Mouse (Mus musculus) spleen, embryonic (tissue): ENCODE data around the gene Jaml.

Experiments used
- CTCF ChIA-PET: fragments of 350-600 bp; sonication (Branson Sonifier 250); formaldehyde crosslinking; loops from one replicate; lab custom pipeline; 2022; lab: Charles Lee

Gene Jaml

DNA sequence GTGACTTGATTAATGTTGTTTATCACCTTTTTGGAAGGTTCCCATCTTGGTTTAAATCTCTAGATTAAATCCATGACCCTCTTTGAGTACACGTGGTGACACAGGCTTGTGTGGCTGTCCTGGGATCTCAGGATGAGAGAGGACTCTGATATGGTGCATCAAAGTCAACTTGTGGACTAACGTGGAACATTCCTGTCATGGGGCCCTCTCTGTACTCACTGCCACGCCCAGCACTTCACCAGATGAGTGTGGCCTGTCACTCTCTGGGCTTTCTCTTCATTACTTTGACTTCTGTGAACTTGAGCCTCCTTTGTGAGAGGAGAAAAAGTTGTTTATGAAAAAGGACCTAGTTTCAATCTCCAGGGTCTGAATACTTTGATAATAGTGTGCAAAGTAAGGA, 7.2 kb upstream of the Jaml start:
- CTCF ChIA-PET: no interaction called here

DNA sequence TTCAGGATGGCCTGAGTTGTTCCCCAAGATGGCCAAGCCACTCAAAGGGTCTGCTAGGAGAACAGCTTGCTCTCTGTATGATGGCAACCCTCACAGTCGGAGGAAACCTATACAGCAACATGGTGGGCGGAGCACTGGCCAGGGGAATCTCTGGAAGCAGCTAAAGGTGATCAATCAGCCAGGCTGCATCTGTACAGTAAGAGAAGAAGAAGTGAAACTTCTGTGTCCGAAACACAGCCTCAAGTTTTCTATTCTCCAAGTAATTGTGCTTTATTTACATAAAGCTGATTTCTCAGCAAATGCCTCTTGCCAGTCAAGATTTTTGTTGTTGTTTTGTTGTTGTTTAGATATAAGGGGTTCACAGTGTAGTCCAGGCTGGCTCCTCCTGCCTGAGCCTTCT, 1.1 kb upstream of the Jaml start:
- CTCF ChIA-PET: no interaction called here

DNA sequence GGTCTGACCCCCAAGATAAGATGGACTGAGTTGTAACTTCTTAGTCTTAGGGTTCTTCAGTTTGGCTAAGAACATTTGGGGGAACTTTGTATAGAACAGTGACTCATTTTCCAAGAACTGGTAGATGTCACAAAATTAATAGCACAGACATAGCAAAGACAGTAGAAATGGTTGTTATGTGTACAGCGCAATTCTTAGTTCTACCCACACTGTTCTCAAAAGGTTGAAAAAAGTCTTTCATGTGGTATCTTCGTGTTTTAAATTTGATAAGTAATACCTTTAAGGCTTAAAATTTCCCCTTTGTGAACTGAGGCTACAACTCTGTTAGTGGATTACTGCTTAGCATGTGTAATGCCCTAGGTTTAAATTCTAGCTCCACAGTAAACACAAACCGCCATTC, 4.1 kb downstream of the Jaml start:
- CTCF ChIA-PET: no interaction called here

DNA sequence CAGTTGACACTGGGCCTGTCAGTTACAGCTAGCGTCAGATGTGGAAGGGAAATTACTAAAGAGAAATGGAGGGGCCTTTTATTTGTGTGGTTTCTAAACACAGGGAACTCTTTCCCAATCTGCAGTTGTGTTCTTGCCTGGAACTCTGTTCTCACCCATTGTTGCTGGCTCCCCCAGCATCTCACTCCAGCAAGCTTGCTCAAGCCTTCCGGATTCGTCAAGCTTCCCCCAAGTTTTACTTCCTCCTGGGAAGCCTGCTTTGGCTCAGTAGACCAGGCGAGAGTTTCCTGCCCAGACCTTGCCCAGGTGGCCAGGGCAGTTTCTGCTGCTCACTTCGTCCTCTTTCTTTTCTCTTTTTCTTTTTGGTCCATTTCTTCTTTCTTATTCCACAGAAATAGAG, 5.6 kb downstream of the Jaml start:
- CTCF ChIA-PET: interaction anchor here (0.6 kb wide), 1 partner anchor 960 kb away, joined by 5 read pairs; no protein-coding TSS in a partner anchor

DNA sequence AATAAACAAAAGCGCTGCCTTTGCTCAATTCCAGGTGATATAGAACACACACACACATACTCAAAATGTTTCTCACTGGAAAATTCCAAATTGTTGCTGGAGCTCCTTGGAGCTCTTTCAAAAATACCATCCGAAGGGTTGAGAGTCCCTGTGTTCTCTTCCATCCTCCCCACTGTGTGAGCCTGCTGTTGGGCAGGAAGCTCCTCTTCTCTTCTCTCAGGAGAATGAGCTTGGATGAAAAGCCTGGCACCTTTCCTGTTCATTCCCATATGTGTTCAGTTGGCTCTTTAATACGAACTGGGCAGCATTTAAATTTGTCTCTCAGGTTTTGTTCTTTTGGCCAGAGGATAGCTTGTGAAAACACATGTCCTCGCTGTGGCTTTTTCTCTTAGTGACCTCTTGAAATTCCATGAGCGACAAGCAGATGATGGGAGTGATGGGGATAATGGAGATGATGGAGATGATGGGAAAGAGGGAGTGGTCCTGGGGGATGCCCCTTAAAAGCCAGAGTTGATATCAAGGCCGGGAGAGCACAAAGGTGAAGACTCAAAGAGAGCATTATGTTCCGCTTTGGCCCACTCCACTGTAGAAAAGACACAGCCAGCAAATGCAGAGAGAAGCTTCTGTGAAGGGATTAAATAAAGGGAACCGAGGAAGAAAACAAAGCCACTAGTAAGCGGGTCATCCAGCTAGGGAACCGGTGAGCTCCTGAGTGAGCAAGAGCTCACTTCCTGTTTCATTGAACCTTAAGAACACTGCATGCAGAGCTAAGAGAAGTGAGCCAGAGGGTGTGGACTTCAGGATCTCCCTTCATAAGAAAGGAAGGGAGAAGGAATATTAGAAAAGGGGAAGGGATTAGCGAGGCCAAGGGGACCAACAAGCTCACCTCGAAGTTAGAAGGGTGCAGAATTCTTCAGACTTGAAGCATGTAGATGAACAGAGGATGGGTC, 7.0 kb downstream of the Jaml start:
- CTCF ChIA-PET: interaction anchor here (0.5 to 0.6 kb wide), 2 partner anchors 115 to 614 kb away, joined by 3 to 29 read pairs; no protein-coding TSS in a partner anchor

DNA sequence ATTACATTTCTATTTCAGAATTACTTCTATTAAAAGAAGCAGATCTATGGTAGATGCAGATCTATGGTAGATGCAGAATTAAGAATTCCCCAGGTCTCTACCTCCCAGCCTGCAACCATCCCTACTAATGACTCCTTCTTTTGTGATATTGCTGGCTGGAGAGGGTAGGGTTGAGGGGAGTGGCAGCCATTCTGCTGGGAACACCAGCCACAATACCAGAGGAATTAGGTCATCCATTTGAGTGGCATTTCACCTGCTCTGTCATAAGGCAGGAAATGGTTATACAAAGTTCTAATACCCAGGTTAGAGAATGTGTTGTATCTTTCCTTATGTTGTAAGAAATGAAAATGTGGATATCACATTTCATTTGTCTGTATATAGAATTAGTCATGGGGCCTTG, 9.1 kb downstream of the Jaml start:
- CTCF ChIA-PET: no interaction called here

DNA sequence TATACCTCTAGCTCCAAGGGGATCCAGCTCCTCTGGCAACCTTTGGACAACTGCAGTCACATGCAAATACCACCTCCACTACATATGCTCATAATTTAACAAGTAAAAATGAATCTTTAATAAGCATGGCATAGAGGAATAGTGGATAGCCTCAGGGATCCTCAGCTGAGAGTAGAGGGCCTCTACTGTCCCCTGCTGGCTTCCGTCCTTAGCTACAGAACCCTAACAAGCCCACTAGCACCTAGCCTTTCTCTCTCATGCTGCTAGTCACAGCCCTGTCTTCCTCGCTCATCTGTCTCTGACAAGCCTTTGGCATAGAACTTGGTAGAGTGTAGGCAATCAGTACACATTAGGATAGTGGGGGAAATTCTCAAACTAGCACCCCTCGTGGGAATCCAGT, 11.8 kb downstream of the Jaml start:
- CTCF ChIA-PET: no interaction called here

DNA sequence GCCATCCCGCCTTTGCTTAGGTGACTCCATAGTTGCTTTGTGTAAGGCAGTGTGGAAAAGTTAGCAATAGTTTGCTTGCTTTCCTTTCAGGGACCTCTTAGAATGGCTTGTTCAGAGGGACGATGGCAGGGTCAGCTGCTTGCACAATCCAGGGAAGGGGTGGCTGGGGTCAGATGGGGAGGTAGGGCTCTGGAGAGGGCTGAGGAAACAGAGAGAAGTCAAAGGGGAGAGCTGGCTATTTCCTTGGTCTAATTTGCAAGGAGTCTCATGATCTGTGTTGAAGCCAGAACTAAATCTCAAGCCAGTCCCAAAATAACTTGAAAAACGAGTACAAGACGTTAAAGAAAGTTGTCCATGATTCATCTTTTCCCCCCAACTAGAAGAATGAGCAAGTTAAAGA, 13.7 kb downstream of the Jaml start:
- CTCF ChIA-PET: no interaction called here

DNA sequence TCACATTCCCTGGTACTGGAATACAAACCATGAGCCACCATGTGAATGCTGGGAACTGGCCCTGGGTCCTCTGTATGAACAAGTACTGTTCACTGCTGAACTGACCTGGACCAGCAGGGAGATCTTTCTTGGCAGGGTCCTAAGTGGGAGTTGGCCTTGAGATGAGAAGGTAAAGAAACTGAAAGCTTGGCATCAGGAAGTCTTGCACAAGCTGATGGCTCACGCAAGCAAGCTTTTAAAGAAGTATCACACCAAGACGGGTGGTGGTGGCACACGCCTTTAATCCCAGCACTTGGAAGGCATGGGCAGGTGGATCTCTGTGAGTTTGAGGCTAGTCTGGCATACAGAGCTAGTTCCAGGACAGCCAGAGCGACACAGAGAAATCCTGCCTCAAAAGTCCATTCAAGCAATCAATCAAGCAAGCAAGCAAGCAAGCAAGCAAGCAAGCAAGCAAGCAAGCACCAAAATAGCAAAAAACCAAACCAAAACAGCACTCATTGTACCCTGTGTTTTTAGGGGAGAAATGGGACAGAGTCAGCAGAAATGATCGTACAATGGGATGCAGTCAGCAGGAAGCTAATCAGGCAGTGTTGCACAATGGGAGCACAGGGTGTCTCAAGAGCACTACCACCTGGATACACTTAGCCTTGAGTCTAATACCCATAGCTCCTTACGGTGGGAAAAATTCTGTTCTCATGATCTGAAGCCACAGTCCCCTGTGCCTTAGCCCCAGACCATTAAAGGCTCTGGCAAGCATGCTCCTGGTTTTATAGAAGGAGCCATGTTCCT, 16.4 kb downstream of the Jaml start:
- CTCF ChIA-PET: no interaction called here

DNA sequence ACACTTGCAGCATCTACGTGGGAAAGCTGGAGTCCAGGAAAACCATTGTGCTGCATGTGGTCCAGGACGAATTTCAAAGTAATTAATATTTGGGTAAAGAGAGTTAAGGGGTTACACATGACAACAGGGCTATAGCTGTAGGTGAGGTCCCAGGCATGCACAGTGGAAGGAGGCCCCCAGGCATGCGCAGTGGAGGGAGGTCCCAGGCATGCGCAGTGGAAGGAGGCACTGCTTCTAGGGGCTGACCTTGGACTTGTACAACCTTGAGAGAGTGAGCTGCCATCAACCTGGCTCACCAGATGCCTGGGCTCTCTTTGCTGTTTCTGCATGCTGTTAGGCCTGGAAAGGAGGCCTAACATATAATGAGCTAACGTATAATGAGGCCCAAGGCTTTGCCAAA, 18.9 kb downstream of the Jaml start:
- CTCF ChIA-PET: no interaction called here

DNA sequence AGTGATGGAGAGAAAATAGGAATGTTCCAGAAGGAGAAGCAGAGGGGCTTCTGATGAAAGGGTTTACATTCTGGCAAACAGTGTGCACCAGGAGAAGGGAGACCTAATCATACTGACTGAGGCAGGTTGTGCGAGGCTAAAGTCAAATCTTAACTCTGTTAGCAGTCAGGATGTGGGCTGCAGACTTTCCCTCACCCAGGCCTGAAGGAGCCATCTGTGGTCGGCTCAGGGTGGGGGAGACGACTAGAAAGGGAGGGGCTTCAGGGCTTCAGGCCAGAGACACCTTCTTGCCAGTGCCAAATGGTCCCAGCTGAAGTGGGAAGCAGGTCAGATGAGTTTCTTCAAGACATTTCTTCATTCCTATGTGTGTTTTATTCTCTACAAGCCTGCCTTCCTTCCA, 19.4 kb downstream of the Jaml start:
- CTCF ChIA-PET: no interaction called here

DNA sequence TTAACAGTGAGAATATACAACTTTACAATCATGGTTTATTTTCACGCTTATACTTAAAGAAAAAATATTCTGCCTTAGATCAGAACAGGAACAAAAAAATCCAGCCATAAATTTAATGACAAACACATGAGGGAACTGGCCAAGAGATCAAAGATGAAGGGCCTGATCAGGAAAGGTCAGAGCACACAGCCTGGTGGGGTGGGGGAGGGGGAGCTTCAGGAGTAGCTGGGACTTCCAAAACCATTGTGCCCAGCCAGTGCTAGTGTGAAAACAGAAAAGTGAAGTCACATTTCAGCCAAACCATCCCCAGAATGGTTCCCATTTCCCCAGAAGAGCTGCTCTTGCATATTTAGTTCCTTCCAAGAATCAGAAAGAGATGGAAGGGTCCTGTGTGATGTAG, 23.5 kb downstream of the Jaml start:
- CTCF ChIA-PET: no interaction called here

DNA sequence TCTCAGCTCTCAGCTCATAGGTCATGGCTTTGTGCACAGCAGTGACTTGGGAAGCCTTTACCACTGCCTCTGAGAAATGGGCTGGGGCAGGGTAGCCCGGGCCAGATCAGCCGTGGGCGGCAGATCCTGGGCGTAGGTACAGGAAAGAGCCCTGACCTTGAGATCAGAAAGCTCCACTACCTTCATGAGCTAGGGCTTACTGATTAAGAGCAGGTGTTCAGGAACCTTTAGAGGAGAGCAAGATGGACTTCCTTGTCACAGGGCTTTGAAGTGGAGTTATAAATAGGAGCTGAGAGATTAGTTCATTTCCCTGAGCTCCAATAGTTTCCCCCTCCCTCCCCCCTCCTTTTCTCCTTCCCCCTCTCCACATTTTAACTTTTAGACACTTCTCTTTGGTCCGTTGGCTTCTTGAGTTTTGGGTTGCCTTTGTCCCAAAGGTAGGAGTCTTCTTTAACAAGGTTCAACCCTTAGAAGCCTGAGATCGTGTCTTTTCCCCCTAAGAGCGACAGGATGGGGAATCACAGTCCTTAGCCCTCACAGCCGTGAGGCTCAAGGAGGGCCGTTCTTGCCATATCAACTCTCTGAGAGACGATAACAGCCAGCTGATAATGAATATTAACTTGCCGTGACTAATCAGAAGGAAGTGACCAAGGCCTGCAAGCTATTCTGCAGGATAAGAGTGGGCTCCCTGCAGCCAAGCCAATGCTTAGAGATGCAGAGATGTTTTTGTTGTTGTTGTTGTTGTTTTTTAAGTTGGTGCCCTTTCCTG, 24.4 kb downstream of the Jaml start:
- CTCF ChIA-PET: no interaction called here

DNA sequence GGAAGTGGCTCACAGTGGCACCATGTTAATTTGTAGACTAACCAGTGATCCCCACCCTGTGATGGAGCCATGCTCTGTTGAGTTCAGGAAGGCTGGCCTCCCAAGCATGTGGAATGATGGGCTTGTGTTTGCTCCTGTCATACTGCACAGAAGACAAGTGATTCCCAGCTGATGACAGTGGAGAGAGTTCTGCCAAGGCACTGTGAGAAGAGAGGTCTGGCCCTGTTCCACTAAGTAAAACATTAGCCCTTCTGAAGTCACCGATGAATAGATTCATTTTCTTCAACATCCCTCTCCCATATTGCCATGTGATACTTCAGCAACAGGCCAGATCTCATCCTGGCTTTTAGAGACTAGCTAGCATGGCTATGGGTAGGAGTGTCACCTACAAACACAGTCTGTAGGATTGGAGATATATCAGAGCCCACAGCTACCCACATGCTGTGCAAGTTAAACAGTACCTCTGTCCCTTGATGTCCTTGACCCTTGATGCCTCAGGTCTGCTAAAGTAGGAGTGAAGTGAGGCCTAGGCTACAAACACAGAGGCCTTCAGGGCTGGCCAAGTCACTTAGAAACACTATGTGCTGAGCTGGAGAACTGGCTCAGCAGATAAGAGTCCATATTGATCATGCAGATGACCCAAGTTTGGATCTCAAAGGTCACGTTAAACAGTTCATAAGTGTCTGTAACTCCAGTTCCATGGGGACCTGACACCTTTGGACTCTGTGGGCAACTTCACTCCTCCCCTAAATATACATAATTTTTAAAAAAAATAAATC, 26.8 kb downstream of the Jaml start:
- CTCF ChIA-PET: no interaction called here

DNA sequence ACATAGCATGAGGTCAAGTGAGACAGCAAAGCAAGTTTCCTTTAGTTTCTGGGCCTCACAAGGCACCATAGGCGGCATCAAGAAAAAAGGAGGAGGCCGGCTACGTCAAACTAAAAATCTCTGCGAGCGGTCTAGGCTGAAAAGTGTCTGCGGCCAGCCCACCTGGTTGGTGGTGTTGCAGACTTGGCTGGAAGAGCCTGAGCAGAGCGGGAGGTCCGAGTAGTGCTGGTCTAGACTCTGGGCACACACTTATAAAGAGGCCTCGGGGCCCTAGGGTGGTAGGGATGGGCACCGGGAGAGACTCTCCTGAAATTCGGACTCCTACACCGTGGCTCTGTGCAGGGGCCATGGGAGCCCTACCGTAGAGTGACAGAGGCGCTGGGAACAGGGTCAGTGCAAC, 36.7 kb downstream of the Jaml start:
- CTCF ChIA-PET: no interaction called here

DNA sequence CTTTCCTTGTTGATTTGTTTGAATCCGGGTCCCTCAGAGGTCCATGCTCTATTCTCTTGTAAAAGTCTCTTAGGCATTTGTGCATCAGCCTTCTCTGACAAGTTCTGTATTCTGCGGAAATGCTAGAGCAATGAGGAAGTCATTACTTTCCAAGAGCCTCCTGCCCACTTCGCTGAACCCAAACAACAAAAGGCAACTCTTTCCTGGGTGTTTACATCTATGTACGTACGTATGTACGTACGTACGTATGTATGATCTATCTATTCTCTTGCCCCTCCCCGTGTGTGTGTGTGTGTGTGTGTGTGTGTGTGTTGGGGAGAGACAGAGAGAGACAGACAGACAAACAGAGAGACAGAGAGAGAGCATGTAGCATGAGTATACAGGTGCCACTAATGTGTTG, 37.8 kb downstream of the Jaml start:
- CTCF ChIA-PET: no interaction called here

DNA sequence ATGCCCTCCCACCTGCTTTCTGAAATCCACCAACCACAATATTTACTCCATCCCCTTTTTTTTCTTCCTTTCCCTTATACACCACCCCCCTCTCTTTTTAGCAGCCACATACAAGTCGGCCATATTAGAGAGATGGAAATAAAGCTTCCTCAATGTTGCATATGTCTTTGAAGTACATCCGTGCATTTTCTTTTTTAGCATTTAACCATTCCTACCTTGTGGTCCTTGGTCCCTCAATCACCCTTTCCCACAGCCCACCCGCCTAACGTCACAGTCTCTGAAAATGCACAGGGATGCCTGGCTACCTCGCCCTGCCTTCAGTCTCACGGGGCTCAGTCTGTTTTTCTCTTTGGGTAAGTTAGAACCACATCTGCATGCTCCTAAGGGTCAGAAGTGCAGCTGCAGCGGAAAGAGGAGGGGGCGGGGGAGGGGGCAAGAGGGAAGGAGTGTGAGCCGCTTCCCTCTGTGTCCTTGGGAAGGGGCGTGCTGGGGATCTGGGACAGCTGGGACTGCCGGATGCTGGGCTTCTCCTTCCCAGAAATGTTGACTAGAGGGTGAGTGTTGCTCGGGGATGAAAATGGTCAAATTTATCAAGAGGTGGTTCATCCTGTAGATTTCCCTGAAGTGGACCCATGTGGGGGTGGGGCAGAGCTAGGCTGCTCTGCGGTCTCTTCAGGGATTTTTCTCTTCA, 38.9 kb downstream of the Jaml start, which contains the start of gene Scn2b:
TSS of gene Scn2b (plus strand) at position 42 of the 691 bp plus-strand sequence.
- CTCF ChIA-PET: interaction anchor here (0.7 to 4.9 kb wide), 2 partner anchors 17 to 129 kb away, joined by 4 to 38 read pairs; no protein-coding TSS in a partner anchor

DNA sequence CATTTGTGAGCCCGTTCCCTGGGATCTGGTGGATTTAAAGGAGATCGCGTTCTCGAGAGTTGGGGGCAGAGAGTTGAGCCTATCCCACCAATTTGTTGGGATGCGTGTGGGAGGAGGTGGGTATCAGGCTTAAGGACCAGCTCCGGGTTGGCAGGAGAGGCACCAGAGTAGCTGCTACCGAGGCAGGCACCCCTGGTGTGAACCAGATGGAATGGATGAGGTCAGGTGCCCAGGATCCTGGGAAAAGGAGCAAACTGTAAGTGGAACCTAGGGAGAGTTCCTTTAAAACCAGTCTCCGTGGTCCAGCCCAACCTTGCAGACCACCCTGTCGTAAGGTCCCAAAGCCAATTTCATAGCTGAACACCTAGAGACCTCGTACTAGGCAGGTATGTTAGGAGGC, 39.6 kb downstream of the Jaml start:
- CTCF ChIA-PET: interaction anchor here (0.7 to 4.9 kb wide), 3 partner anchors 16 to 130 kb away, joined by 4 to 38 read pairs (median 4); no protein-coding TSS in a partner anchor

DNA sequence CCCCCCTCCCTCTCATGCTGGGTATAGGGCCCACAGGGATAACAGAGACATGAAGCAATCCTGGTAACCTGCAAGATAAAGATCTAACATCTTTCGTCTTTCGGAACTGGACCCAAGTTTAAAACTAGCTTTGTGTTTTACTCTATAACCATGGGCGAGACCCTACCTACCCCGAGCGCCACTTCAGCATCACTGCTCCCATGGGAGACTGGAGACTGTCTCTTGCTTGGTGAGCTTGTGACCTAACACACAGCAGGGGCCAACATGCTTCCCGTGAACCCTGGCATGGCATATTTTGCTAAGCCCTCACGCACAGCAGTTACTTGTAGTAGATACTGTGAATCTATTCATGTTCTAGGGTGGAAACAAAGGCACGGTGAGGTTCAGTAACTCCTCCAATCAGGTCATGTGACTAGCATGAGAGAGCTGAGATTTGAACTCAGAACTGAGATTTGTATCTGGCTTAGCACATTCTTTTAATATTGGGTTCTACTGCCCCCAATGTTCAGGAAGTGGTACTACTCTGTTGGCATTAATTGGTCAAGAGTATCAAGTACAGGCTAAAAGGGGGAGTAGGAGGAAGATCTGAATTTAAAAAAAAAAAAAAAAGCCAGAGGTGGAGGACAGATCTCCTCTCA, 40.5 kb downstream of the Jaml start:
- CTCF ChIA-PET: interaction anchor here (1.4 to 4.9 kb wide), 2 partner anchors 15 to 26 kb away, joined by 4 to 38 read pairs; no protein-coding TSS in a partner anchor
